13 mouse cellular contexts compared by ENCODE assay signal in genomic region chr7:66175738-66176137, GRCm38 (mm10).
DNase-seq lines count a peak whose midpoint lies in the region; ATAC-seq and TF ChIP-seq lines count a peak whose summit lies in the region.
"Had no signal": no experiment of that assay in that cellular context is flagged by ENCODE, and none has a peak within 500 bp of the region (broad histone marks: within the 10 kb centered on the region; RNA-seq: fewer than 3 reads in every experiment).

No protein-coding gene starts in this region.

- 0 out of 2 replicates have a peak overlapping the region, but pooled peaks have one; percentile 4 for H3K4me2 ChIP-seq in liver, embryonic 15.5 days
- H3K4me2 ChIP-seq in forebrain, embryonic 15.5 days (replicated peaks) = no peak overlapping the region

- no peak for DNase-seq in thymus, adult 2 months
- DNase-seq in thymus, postnatal 25 days = no peak
- peak; percentile 37 for DNase-seq in T-cell, adult 2 months (ENCODE audit: low spot score)
- DNase-seq in spleen, postnatal 36 days (ENCODE audit: low spot score in 2 of 2) = peak; percentile 79 to 80
- no peak for DNase-seq in urinary bladder, postnatal 36 days (ENCODE audit: low spot score in 2 of 2)
- DNase-seq: heart, postnatal 4 days; kidney, adult 2 months had no signal

- H3K27ac ChIP-seq in thymus, adult 2 months (ENCODE audit: control insufficient read depth, insufficient read depth, low read length) = peak overlapping the region; percentile 26
- H3K27ac ChIP-seq in liver, embryonic 15.5 days (replicated peaks) = peak overlapping the region; percentile 26; the same call in 1 of the 2 replicates
- no peak overlapping the region for H3K27ac ChIP-seq in forebrain, embryonic 15.5 days (replicated peaks)
- H3K27ac ChIP-seq: heart, adult 2 months; macrophage had no signal

- ATAC-seq in liver, embryonic 15.5 days (ENCODE audit: insufficient read depth) = 0 out of 2 replicates have a peak, but pooled peaks have one; percentile 25
- no peak for ATAC-seq in forebrain, embryonic 15.5 days (replicated peaks)

- H3K4me1 ChIP-seq in thymus, adult 2 months (replicated peaks; ENCODE audit: control insufficient read depth, insufficient read depth, low read length) = peaks cover 30% of the 10 kb centered on the region
- peaks cover 33% of the 10 kb centered on the region for H3K4me1 ChIP-seq in liver, embryonic 15.5 days (replicated peaks)
- H3K4me1 ChIP-seq in forebrain, embryonic 15.5 days = peaks cover 11% of the 10 kb centered on the region; the same call in 1 of the 2 replicates

- no peaks in the 10 kb centered on the region for H3K9me3 ChIP-seq in liver, embryonic 15.5 days (replicated peaks)
- no peaks in the 10 kb centered on the region for H3K9me3 ChIP-seq in forebrain, embryonic 15.5 days

- no peaks in the 10 kb centered on the region for H3K27me3 ChIP-seq in thymus, adult 2 months (ENCODE audit: control insufficient read depth, insufficient read depth, low read length)
- H3K27me3 ChIP-seq in liver, embryonic 15.5 days = 0 out of 2 replicates have a peak, but pooled peaks cover 4% of the 10 kb centered on the region
- H3K27me3 ChIP-seq in forebrain, embryonic 15.5 days = no peaks in the 10 kb centered on the region

- peaks cover 15% of the 10 kb centered on the region for H3K36me3 ChIP-seq in thymus, adult 2 months (ENCODE audit: control insufficient read depth, insufficient read depth, low read length)
- peaks cover 49% of the 10 kb centered on the region for H3K36me3 ChIP-seq in liver, embryonic 15.5 days (replicated peaks)
- peaks cover 31% of the 10 kb centered on the region for H3K36me3 ChIP-seq in forebrain, embryonic 15.5 days

- no peak overlapping the region for H3K4me3 ChIP-seq in thymus, adult 2 months (ENCODE audit: control insufficient read depth, insufficient read depth, low read length)
- H3K4me3 ChIP-seq in liver, embryonic 15.5 days (replicated peaks) = no peak overlapping the region
- no peak overlapping the region for H3K4me3 ChIP-seq in forebrain, embryonic 15.5 days
- H3K4me3 ChIP-seq: erythroblast, embryonic 14.5 days; heart, adult 2 months; myocyte had no signal

- WGBS in thymus, adult 2 months = 20% methylated on average over 6 of the region's 6 CpGs
- 40% methylated on average over 6 of the region's 6 CpGs for WGBS in liver, embryonic 15.5 days (ENCODE audit: insufficient replicate concordance)
- 90% methylated on average over 6 of the region's 6 CpGs for WGBS in forebrain, embryonic 15.5 days

- TF ChIP-seq CTCF in thymus, adult 2 months (IDR thresholded peaks at IDR 0.05; ENCODE audit: borderline replicate concordance, control insufficient read depth, extremely low read depth, insufficient read depth, low read length, poor library complexity) = no peak

- TF ChIP-seq POLR2A in thymus, adult 2 months (IDR thresholded peaks at IDR 0.05; ENCODE audit: control insufficient read depth, extremely low read depth, insufficient read depth, low read length, poor library complexity) = peak; percentile 18; the same call in 1 of the 2 replicates

- H3K9ac ChIP-seq in liver, embryonic 15.5 days = no peak overlapping the region
- H3K9ac ChIP-seq in forebrain, embryonic 15.5 days (replicated peaks) = no peak overlapping the region

Comparison
In these comparisons a context has a peak if more than half of its experiments do, and no peak if none do; other contexts are left out.
1. DNase-seq: peak in T-cell, adult 2 months (single experiment) and spleen, postnatal 36 days (2 of 2); none in thymus, adult 2 months (single experiment), thymus, postnatal 25 days (single experiment) and urinary bladder, postnatal 36 days (0 of 2).